Mouse (Mus musculus) E14TG2a.4 (cell line): ENCODE results near the gene Birc7.

Experiments
- H3K27me3 ChIP-seq: 2 replicates; pipeline ENCODE4 v1.6.1; 2014; ENCODE audit warnings: low read length, control low read depth; ENCODE audit not compliant: insufficient read depth
- H3K36me3 ChIP-seq: 2 replicates; pipeline ENCODE4 v1.6.1; 2014; ENCODE audit warnings: low read length, control low read depth; ENCODE audit not compliant: insufficient read depth
- H3K4me1 ChIP-seq: replicated peaks from 2 replicates; pipeline ENCODE4 v1.6.1; 2014; ENCODE audit warnings: low read depth, low read length, control low read depth
- H3K4me3 ChIP-seq: replicated peaks from 2 replicates; pipeline ENCODE4 v1.5.1; 2014; ENCODE audit warnings: mild to moderate bottlenecking, low read length
- H3K9me3 ChIP-seq: 2 replicates; pipeline ENCODE4 v1.6.1; 2014; ENCODE audit warnings: low read length, control low read depth
- CTCF ChIP-seq: conservative IDR thresholded peaks from 2 replicates; pipeline ENCODE4 v1.5.1; 2014; ENCODE audit warnings: low read length
- NANOG ChIP-seq: IDR thresholded peaks from 2 replicates; pipeline ENCODE4 v1.6.1; 2014; ENCODE audit warnings: borderline replicate concordance, low read length, mixed read lengths
- POU5F1 ChIP-seq: IDR thresholded peaks from 2 replicates; pipeline ENCODE4 v1.6.1; 2014; ENCODE audit warnings: low read length, borderline replicate concordance

Birc7 gene

DNA sequence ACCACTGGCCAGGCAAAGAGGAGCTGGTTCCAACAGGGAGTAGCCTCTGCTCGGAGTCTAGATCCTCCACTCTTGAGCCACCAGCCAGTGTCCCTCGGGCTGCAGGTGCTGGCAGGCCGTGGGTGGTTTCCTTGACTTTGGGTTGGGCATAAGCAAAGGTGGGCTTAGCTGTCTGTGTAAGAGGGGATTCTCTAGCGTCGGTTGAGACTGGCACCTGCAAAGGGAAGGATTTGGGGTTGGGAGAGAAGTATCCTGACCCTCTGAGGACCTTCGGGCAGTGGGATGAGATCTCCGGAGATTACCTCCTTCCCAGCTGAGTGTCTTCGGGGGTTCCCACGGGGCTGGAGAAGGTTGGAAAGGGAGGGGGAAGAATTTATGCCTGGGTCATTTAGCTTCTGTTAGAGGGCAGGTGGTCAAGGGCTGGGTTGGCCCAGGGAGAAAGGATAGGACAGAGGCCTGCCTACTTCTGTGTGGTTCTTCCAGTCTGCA is 36.9 kb upstream of the Birc7 start:
- TF ChIP-seq CTCF, result no peak
- TF ChIP-seq NANOG, result no peak
- no peak for TF ChIP-seq POU5F1
- Histone ChIP-seq H3K27me3 (peaks cover 96% of the 10 kb centered on the region), H3K4me3 (peak overlapping the region; percentile 83), H3K9me3 (no peaks in the 10 kb centered on the region), H3K4me1 (peaks cover 72% of the 10 kb centered on the region), H3K36me3 (no peaks in the 10 kb centered on the region)

DNA sequence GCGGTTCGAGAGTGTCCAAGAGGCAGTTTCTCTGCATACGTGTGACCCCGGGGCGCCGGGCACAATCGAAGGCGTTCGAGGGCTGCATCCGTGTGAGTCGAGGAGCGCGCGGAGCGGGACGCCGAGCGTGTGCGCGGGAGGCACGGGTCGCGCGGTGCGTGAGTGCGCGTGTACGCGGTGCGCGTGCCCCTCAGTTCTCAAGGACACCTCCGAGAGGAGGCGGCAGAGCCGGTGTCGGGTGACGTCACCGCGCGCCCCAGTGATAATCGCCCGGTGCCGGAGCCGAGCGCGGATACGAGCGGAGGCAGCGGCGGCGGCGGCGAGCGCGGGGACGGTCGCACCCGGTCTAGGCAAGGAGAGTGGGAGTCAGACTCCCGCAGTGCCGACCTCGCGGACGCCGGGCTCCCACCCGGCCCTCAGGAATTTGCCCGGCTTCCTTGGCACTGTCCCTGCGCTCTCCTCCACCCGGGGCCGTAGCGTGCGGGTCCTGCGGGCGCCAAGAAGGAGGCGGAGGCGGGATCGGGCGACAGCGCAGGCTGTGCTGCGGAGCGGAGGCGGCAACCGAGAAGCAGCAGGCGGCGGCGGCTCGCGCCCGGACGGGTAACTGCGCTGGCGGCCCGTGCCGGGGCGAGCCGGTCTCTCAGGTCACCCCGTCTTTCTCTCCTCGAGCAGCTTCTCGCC is 35.8 kb upstream of the Birc7 start:
- H3K4me1 ChIP-seq, result peaks cover 76% of the 10 kb centered on the region
- TF ChIP-seq POU5F1 (no peak), CTCF (no peak), NANOG (no peak)
- peak overlapping the region; percentile 83 for H3K4me3 ChIP-seq
- H3K27me3 ChIP-seq, result peaks cover 95% of the 10 kb centered on the region
- no peaks in the 10 kb centered on the region for H3K9me3 ChIP-seq
- H3K36me3 ChIP-seq, result no peaks in the 10 kb centered on the region

DNA sequence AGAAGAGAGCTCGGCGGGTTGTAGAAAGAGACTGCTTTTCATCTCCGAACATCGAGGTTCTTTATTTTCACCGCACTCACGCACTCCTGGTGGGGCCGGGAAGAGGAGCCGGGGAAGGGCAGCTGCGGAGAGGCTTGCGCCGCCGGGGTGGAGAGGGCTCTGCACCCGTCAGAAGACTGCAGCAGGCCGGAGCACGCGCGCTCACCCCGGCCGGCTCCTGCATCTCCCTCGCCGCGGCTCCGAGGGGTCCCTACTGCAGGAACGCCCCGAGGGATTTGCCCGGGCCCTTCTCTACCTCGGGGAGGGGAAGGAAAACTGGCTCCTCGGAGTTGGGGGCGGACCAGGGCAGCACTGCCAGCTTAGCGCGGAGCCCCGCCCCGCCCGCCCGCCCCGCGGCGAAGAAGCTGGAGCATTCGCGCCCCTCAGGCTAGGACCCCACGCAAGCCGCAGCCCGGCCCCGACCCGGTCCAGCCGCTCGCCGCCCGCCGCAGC is 35.2 kb upstream of the Birc7 start:
- no peak for TF ChIP-seq CTCF
- TF ChIP-seq NANOG, result no peak
- no peak for TF ChIP-seq POU5F1
- H3K4me1 ChIP-seq, result peaks cover 71% of the 10 kb centered on the region
- H3K36me3 ChIP-seq, result no peaks in the 10 kb centered on the region
- H3K4me3 ChIP-seq, result peak overlapping the region; percentile 83
- H3K27me3 ChIP-seq, result peaks cover 91% of the 10 kb centered on the region
- H3K9me3 ChIP-seq, result no peaks in the 10 kb centered on the region

DNA sequence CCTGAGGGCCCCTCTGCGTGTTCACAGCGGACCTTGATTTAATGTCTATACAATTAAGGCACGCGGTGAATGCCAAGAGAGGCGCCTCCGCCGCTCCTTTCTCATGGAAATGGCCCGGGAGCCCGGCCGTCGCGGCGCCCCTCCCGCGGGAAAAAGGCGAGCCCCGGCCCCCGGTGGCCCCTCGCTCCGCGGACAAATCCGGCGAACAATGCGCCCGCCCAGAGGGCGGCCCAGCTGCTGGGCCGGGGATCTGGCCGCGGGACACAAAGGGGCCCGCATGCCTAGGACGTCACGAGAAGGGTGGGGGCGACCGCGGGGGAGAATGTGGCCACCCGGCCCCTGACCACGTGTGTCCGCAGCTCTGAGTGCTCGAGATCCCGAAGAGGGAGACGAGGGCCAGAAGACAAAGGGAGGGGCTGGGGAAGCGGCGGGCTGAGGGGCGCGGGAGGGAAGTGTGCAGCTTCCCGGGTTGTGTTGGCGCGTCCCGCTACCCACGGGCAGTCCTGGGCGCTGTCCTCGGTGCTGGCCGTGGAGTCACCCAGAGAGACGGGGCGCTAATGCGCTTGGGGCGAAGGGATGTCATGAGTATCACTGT is 34.7 kb upstream of the Birc7 start:
- peak overlapping the region; percentile 83 for H3K4me3 ChIP-seq
- TF ChIP-seq POU5F1, result no peak
- TF ChIP-seq NANOG, result no peak
- no peak for TF ChIP-seq CTCF
- H3K27me3 ChIP-seq, result peaks cover 86% of the 10 kb centered on the region
- H3K36me3 ChIP-seq, result no peaks in the 10 kb centered on the region
- H3K9me3 ChIP-seq, result no peaks in the 10 kb centered on the region
- H3K4me1 ChIP-seq, result peaks cover 65% of the 10 kb centered on the region

DNA sequence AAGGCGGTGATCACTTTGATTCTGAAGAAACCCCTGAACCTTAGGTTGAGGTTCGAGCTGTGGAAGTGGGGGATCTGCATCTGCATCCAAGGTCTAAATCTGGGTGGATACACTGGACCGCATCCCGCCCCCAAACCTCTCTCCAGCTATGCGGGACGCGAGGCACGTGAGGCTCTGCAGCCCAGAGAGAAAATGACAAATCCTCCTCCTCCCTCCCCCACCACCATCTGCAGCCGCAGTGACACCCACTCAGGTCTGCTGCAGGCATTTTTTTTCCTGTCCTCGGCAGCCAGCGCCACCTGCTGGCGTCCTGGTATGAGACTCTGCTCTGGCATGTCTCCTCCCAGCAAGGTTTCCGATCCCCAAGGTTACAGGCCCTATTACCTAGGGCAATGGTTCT is 34.1 kb upstream of the Birc7 start:
- Histone ChIP-seq H3K9me3 (no peaks in the 10 kb centered on the region), H3K27me3 (peaks cover 80% of the 10 kb centered on the region), H3K36me3 (no peaks in the 10 kb centered on the region), H3K4me1 (peaks cover 59% of the 10 kb centered on the region), H3K4me3 (peak overlapping the region; percentile 83)
- TF ChIP-seq POU5F1 (no peak), CTCF (peak; percentile 66), NANOG (no peak)

DNA sequence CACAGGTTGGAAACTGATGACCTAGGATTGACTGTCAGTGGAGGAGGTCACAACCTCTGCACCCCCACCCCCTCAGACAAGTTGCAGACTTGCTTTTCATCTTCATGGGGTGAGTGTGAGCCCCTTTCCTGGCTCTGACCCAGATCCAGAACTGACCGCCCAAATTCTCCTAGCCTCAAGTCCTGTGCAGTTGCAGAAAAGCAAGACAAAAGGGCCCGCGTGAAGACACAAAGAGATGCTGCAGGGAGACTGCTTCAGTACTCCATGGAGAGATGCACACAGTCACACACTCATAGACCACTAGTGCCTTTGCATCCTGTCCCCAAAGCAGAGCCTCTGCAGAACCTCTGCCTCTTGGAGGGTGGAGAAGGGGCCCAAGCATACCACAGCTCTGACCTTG is 33.5 kb upstream of the Birc7 start:
- TF ChIP-seq CTCF (no peak), NANOG (no peak), POU5F1 (no peak)
- H3K4me1 ChIP-seq, result peaks cover 54% of the 10 kb centered on the region
- H3K4me3 ChIP-seq, result no peak overlapping the region
- no peaks in the 10 kb centered on the region for H3K36me3 ChIP-seq
- H3K9me3 ChIP-seq, result no peaks in the 10 kb centered on the region
- H3K27me3 ChIP-seq, result peaks cover 74% of the 10 kb centered on the region

- H3K4me1 ChIP-seq, result peaks cover 47% of the 10 kb centered on the region
- H3K36me3 ChIP-seq, result no peaks in the 10 kb centered on the region
- H3K9me3 ChIP-seq, result no peaks in the 10 kb centered on the region
- H3K4me3 ChIP-seq, result no peak overlapping the region
- TF ChIP-seq POU5F1 (no peak), CTCF (no peak), NANOG (no peak)
- H3K27me3 ChIP-seq, result peaks cover 67% of the 10 kb centered on the region
Measured at GRCm38 (mm10) chr2:180895837-180896525, 32.8 kb upstream of the Birc7 start.

- no peaks in the 10 kb centered on the region for H3K9me3 ChIP-seq
- no peak overlapping the region for H3K4me3 ChIP-seq
- peaks cover 57% of the 10 kb centered on the region for H3K27me3 ChIP-seq
- H3K4me1 ChIP-seq, result peaks cover 36% of the 10 kb centered on the region
- no peak for TF ChIP-seq NANOG
- TF ChIP-seq CTCF, result no peak
- no peak for TF ChIP-seq POU5F1
- no peaks in the 10 kb centered on the region for H3K36me3 ChIP-seq
Measured at GRCm38 (mm10) chr2:180896819-180897625, 31.8 kb upstream of the Birc7 start.
